Mouse (Mus musculus): ENCODE measurements around the gene Gm21874.
"Not testable (repeated sequence)": the region's sequence is repeated elsewhere in the genome, so short reads cannot be mapped to it uniquely, and the experiment has no call there.

Gene Gm21874

DNA sequence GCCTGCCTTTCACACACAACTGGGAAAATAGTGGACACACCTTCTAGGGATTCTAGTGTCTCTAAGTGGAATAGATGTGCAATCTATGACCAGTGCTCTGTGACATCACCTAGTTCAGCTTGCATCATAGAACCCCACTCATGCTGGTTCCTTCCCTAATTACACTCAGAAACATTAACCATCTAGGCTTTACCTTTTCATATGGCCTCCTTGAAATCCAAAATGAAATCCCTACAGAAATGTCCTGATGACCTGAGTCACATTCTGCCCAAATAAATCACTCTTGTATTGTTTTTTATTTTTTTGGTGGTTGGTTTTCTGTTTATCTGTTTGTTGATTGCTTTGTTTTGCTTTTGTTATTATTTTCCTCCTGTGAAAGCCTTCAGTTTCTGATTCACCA, at the start of gene Gm21874:
Gm21874 (minus strand) TSS at position 101 of the 400 bp plus-strand sequence.
- DNase-seq (ENCODE audit: low spot score in 2 of 2), result not testable (repeated sequence)
